Mouse (Mus musculus) inflammation-experienced regulatory T-cells (primary cell): ENCODE data around the gene Iqgap2. TPM values are rescaled to one million over a fixed set of nuclear protein-coding genes. Genes with fewer than 3 reads are reported as not detected.

Source experiments
- polyA plus RNA-seq, 2 experiments: library from polyadenylated mRNA; unstranded; fragments of 100-300 nt; shearing (Covaris generic); gene quantifications; one replicate each; pipeline ENCODE4 v1.2.1; 2017

Iqgap2 gene
- polyA plus RNA-seq, result 10 to 100 TPM; 28.4 to 44.9 TPM

GRCm38 (mm10) chr13:95891491-95891925 is at the start of gene Iqgap2:
Gene Iqgap2 (minus strand): TSS chr13:95891922.

GRCm38 (mm10) chr13:95696654-95697163 is 195.0 kb downstream of the Iqgap2 start, which contains the start of gene F2rl2:
Gene F2rl2 (plus strand): TSS chr13:95696853.

GRCm38 (mm10) chr13:95618309-95618712 is 273.4 kb downstream of the Iqgap2 start, which contains the start of gene F2r:
Gene F2r (minus strand): TSS chr13:95618487.

Other genes starting within 250 kb of the Iqgap2 start
- gene F2rl2, start 195.1 kb downstream of the Iqgap2 start, polyA plus RNA-seq, result 1 to 10 TPM; 3.7 to 6.1 TPM
- 10 to 100 TPM; 19.5 to 20.0 TPM for gene Gm20075, start 189.5 kb upstream of the Iqgap2 start, polyA plus RNA-seq
- gene Gm17190, start 190.1 kb upstream of the Iqgap2 start, polyA plus RNA-seq, result 1 to 10 TPM in 1 of 2 experiments, under 1 TPM in 1; 0.27 to 1.9 TPM
- gene Sv2c, start 240.7 kb upstream of the Iqgap2 start, polyA plus RNA-seq, result 1 to 10 TPM; 1.7 to 3.2 TPM